8 mouse cellular contexts compared by ENCODE assay signal in genomic region chrX:104200736-104201591, GRCm38 (mm10). TPM values are rescaled to one million over a fixed set of nuclear protein-coding genes. Genes with fewer than 3 reads are reported as not detected.
DNase-seq lines count a peak whose midpoint lies in the region; ATAC-seq and TF ChIP-seq lines count a peak whose summit lies in the region.

Gene Nexmif (minus strand): TSS chrX:104201185.

- H3K27ac ChIP-seq in forebrain, postnatal 0 days (ENCODE audit: low read depth, low read length) = peak within 1 kb of the TSS; percentile 96
- H3K27ac ChIP-seq in hindbrain, embryonic 15.5 days (replicated peaks) = peak within 1 kb of the TSS; percentile 97

- peak within 1 kb of the TSS; percentile 55 for H3K4me3 ChIP-seq in forebrain, postnatal 0 days (ENCODE audit: low read depth, low read length)
- H3K4me3 ChIP-seq in hindbrain, embryonic 15.5 days = peak within 1 kb of the TSS; percentile 65

- peak; percentile 87 for ATAC-seq in forebrain, postnatal 0 days
- peak; percentile 88 for ATAC-seq in hindbrain, embryonic 15.5 days (ENCODE audit: low FRiP score, low read depth)
- no peak for ATAC-seq in activated CD4-positive, CD25-positive, alpha-beta regulatory T cell, adult 4 months

- TF ChIP-seq CTCF in forebrain, postnatal 0 days (IDR thresholded peaks at IDR 0.05; ENCODE audit: low read depth) = peak; percentile 2; the same call in 1 of the 2 replicates

- H3K9ac ChIP-seq in forebrain, postnatal 0 days = peak within 1 kb of the TSS; percentile 82
- H3K9ac ChIP-seq in hindbrain, embryonic 15.5 days = peak within 1 kb of the TSS; percentile 85

- H3K4me2 ChIP-seq in forebrain, postnatal 0 days (ENCODE audit: low read depth) = peak within 1 kb of the TSS; percentile 52
- peak within 1 kb of the TSS; percentile 59 for H3K4me2 ChIP-seq in hindbrain, embryonic 15.5 days

- no peaks in the 10 kb centered on the region for H3K4me1 ChIP-seq in forebrain, postnatal 0 days (ENCODE audit: insufficient read depth)
- H3K4me1 ChIP-seq in hindbrain, embryonic 15.5 days (replicated peaks) = peaks cover 4% of the 10 kb centered on the region; the same call in 1 of the 2 replicates

- H3K36me3 ChIP-seq in forebrain, postnatal 0 days (ENCODE audit: insufficient read depth) = no peaks in the 10 kb centered on the region
- no peaks in the 10 kb centered on the region for H3K36me3 ChIP-seq in hindbrain, embryonic 15.5 days

- DNase-seq in ZHBTc4 (ENCODE audit: low read depth, low spot score) = peak; percentile 74
- peak; percentile 38 to 60 for DNase-seq in cerebellum, adult 18-20 months
- DNase-seq in forebrain, postnatal 0 days = peak; percentile 71
- peak; percentile 10 for DNase-seq in left cerebral cortex, adult 11 months (ENCODE audit: low spot score)
- DNase-seq in lung, postnatal 10 days = peak; percentile 18
- peak; percentile 51 for DNase-seq in right cerebral cortex, adult 18-20 months

- WGBS in forebrain, postnatal 0 days = 39% methylated on average over 38 of the region's 70 CpGs
- 22% methylated on average over 65 of the region's 70 CpGs for WGBS in hindbrain, embryonic 15.5 days

- H3K9me3 ChIP-seq in forebrain, postnatal 0 days (ENCODE audit: low read length) = no peaks in the 10 kb centered on the region
- no peaks in the 10 kb centered on the region for H3K9me3 ChIP-seq in hindbrain, embryonic 15.5 days

- no peaks in the 10 kb centered on the region for H3K27me3 ChIP-seq in forebrain, postnatal 0 days (ENCODE audit: insufficient read depth, low read length)
- peaks cover 4% of the 10 kb centered on the region; the same call in 1 of the 2 replicates for H3K27me3 ChIP-seq in hindbrain, embryonic 15.5 days

RNA-seq across cellular contexts. Expression of gene Nexmif, which starts in this region (rescaled TPM):
- total RNA-seq in forebrain, postnatal 0 days (2014; rRNA removed) = 69.7 and 82.8 TPM in 2 replicates
- 18.1 and 28.1 TPM in 2 replicates for polyA plus RNA-seq in forebrain, postnatal 0 days (2015; fragmentation: Nextera tagmentation; extraction: Ambion mirVana)
- polyA plus RNA-seq in hindbrain, embryonic 15.5 days (2015; fragmentation: Nextera tagmentation; extraction: Ambion mirVana) = 15.8 and 15.9 TPM in 2 replicates
- not detected for polyA plus RNA-seq in activated CD4-positive, CD25-positive, alpha-beta regulatory T cell, adult 4 months (2017; shearing (Covaris generic))

Comparison
In these comparisons a context has a peak if more than half of its experiments do, and no peak if none do; other contexts are left out.
1. RNA of gene Nexmif (polyA plus RNA-seq): 18.1 to 28.1 TPM in forebrain, postnatal 0 days and 15.8 to 15.9 TPM in hindbrain, embryonic 15.5 days; not detected in activated CD4-positive, CD25-positive, alpha-beta regulatory T cell, adult 4 months; every median in the first group is over 10 times any median in the second.
2. DNase-seq: peak in every context shown above with its lines; median percentile 74 in ZHBTc4; 71 in forebrain, postnatal 0 days; 51 in right cerebral cortex, adult 18-20 months; 49 in cerebellum, adult 18-20 months; 18 in lung, postnatal 10 days; 10 in left cerebral cortex, adult 11 months.